Mouse (Mus musculus) intestine, embryonic 16.5 days (tissue): ENCODE data around the gene Ryk. TPM values are rescaled to one million over a fixed set of nuclear protein-coding genes. Genes with fewer than 3 reads are reported as not detected.
A peak's percentile ranks its signal among the peaks of the same experiment; 100 is the strongest.

Source experiments
- ATAC-seq: fragments of 200-750 bp; cut with Nextera tagmentation; 2 replicates; pipeline ENCODE4 v1.8.0; 2017; ENCODE audit warnings: moderate TSS enrichment, moderate library complexity
- H3K27ac ChIP-seq: fragments of 300-500 bp; sonication (generic); 2 replicates; pipeline ENCODE4 v1.5.1; 2014; ENCODE audit warnings: mild to moderate bottlenecking, low read length
- H3K27me3 ChIP-seq: fragments of 300-500 bp; sonication (generic); replicated peaks from 2 replicates; pipeline ENCODE4 v1.6.1; 2014; ENCODE audit warnings: low read length, control low read depth, mixed read lengths; ENCODE audit not compliant: control insufficient read depth, insufficient read depth
- H3K36me3 ChIP-seq: fragments of 300-500 bp; sonication (generic); 2 replicates; pipeline ENCODE4 v1.6.1; 2014; ENCODE audit warnings: low read length, control low read depth; ENCODE audit not compliant: control insufficient read depth, insufficient read depth
- H3K4me1 ChIP-seq: fragments of 300-500 bp; sonication (generic); 2 replicates; pipeline ENCODE4 v1.6.1; 2014; ENCODE audit warnings: low read length, control low read depth, mixed read lengths; ENCODE audit not compliant: control insufficient read depth, insufficient read depth
- H3K4me2 ChIP-seq: fragments of 300-500 bp; sonication (generic); 2 replicates; pipeline ENCODE4 v1.6.1; 2014; ENCODE audit warnings: low read depth, low read length, control low read depth
- H3K4me3 ChIP-seq: fragments of 300-500 bp; sonication (generic); 2 replicates; pipeline ENCODE4 v1.5.1; 2014; ENCODE audit warnings: mild to moderate bottlenecking, low read length
- H3K9ac ChIP-seq: fragments of 300-500 bp; sonication (generic); 2 replicates; pipeline ENCODE4 v1.6.1; 2014; ENCODE audit warnings: low read depth, low read length
- H3K9me3 ChIP-seq: fragments of 300-500 bp; sonication (generic); 2 replicates; pipeline ENCODE4 v1.6.1; 2016; ENCODE audit warnings: low read length, control low read depth; ENCODE audit not compliant: control insufficient read depth
- WGBS: fragments of 180-500 bp; shearing (Covaris S2); extraction: QIAGEN DNeasy Blood & Tissue Kit; methylation state at CpG from one replicate; pipeline ENCODE4 v1.1.7; 2014; 5-methylcytosine and 5-hydroxymethylcytosine counted together
- polyA plus RNA-seq: library from polyadenylated mRNA; unstranded; fragments of >200 nt; fragmentation: Nextera tagmentation; extraction: Ambion mirVana; gene quantifications from 2 replicates; pipeline ENCODE4 v1.2.1, GENCODE M21; 2015

The Ryk gene
- polyA plus RNA-seq, 1 experiment from 2014 or later: 13.5 TPM

DNA sequence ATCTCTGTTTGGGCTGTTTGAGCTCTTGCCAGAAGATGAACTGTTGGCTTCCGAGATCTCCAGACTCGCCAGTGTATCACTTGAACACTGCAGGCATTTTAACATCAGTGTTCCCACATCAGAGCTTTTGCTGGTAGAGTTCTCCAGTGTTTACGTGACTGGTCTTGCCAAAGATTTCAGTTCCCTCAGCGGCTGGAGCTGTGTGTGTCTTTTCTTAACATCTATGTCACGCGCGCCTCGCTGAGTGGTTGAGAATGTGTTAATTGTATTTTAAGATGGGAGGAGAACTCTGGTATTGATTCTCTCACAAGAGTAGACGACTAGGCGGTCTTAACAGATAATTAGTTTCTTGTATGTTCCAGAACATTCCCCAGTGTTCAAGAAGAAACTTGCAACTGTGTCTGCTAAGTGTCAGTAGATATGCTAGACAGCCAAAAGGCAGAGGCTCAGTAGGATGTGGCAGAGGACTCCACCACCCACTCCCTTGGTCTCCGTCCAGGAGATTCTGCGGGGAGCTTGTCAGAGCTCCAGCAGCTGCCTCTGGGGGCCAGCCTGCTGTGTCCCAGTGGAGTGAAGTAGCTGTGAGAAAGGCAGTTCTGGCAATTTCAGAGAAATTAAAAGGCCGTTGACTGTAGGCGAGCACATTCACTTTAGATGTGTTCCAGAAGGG, 29.3 kb downstream of the Ryk start:
- WGBS: 36% methylated on average over 14 of the region's 14 CpGs
- peaks cover 5% of the 10 kb centered on the region; the same call in 1 of the 2 replicates for H3K36me3 ChIP-seq
- H3K9me3 ChIP-seq: 0 out of 2 replicates have a peak, but pooled peaks cover 4% of the 10 kb centered on the region
- peak overlapping the region; percentile 87 for H3K27ac ChIP-seq
- no peak overlapping the region for H3K9ac ChIP-seq
- no peaks in the 10 kb centered on the region for H3K27me3 ChIP-seq
- H3K4me2 ChIP-seq: peak overlapping the region; percentile 21; the same call in 1 of the 2 replicates
- peaks cover 59% of the 10 kb centered on the region for H3K4me1 ChIP-seq
- H3K4me3 ChIP-seq: no peak overlapping the region
- ATAC-seq: peak; percentile 57

DNA sequence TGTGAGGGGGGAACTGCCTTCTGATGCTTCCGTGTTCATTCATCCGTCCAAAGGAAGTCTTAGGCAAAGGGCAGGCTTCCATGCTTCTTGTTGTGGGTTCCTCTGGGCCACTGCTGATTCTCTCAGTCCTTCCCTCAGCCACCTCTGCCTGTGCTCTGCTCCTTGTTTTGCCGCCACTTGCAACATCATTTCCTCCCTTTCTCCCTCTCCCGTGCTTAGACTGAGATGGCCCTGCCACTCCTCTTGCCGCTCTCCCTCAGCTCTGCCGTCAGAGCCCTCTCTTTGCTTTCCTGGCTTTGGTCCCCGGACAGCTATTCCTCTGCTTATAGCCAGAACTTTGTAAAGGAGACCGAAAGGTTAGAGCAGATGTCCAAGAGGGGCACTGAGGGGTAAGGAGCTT, 30.2 kb downstream of the Ryk start:
- H3K4me1 ChIP-seq: peaks cover 59% of the 10 kb centered on the region
- H3K4me2 ChIP-seq: no peak overlapping the region
- no peak for ATAC-seq
- peak overlapping the region; percentile 45 for H3K9ac ChIP-seq
- peaks cover 5% of the 10 kb centered on the region; the same call in 1 of the 2 replicates for H3K36me3 ChIP-seq
- H3K4me3 ChIP-seq: no peak overlapping the region
- peak overlapping the region; percentile 87 for H3K27ac ChIP-seq
- H3K27me3 ChIP-seq: no peaks in the 10 kb centered on the region
- no peaks in the 10 kb centered on the region for H3K9me3 ChIP-seq
- WGBS: 57% methylated on average over 8 of the region's 8 CpGs

DNA sequence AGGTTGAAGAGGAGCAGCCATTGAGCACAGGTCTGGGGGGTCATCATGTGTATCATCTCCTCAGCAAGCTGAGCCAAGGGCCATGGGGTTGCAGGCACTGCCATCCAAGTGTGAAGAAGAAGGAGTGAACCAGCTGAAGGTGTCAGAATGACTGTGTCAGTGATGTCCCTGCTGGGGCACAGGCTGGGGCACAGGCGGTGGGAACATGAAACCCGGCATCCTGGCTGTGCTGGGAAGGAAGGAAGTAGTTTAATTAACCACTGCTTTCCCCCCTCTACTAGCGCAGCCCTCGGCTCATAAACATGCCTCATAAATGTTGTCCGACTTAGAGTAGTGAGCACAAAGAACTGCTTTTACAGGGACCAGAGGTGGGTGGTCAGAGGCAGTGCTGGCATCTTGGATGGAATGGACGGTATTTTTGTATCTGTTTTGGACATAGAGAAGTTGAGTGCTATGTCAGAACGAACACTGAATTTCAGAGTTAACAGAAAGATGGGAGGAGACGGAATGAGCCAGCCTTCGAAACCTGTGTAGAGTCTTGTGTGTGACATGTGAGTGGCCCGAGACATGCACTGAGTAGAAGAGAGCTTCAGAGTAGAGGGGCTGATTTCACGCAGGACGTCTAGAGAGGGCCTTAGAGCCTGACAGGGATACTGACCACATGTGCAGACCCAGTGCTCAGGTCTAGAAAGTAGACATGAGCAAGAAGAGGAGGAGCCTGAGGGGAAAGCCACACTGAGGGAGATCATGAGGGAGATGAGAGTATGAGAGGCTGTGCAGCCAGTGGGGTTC, 31.4 kb downstream of the Ryk start:
- WGBS: 64% methylated on average over 12 of the region's 12 CpGs
- Histone ChIP-seq H3K27ac (peak overlapping the region; percentile 5; the same call in 1 of the 2 replicates), H3K9me3 (no peaks in the 10 kb centered on the region), H3K27me3 (no peaks in the 10 kb centered on the region), H3K4me2 (no peak overlapping the region), H3K9ac (0 out of 2 replicates have a peak overlapping the region, but pooled peaks have one; percentile 45), H3K36me3 (peaks cover 5% of the 10 kb centered on the region; the same call in 1 of the 2 replicates), H3K4me1 (peaks cover 55% of the 10 kb centered on the region), H3K4me3 (no peak overlapping the region)
- no peak for ATAC-seq

DNA sequence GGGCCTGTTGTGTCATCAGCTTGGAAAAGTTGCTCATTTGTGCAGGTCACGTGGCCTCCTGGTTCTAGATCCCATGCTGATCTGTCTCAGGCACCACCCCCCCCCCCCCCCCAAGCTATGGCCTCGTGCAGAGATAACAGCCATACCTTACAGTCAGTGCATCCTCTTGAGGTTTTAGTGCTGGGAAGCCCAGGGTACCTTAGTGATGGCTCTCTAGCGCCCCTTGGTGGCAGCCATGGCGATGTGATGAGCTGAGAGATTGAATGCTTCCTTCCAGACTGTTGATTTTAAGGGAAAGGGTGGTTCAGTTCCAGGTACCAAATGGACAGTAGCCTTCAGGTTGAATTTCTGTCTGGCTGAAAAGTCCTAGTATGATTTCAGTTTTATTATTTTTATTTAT, 32.2 kb downstream of the Ryk start:
- 19% methylated on average over 4 of the region's 4 CpGs for WGBS
- Histone ChIP-seq H3K27me3 (no peaks in the 10 kb centered on the region), H3K9me3 (no peaks in the 10 kb centered on the region), H3K9ac (no peak overlapping the region), H3K4me2 (no peak overlapping the region), H3K27ac (peak overlapping the region; percentile 26; the same call in 1 of the 2 replicates), H3K36me3 (peaks cover 5% of the 10 kb centered on the region; the same call in 1 of the 2 replicates), H3K4me3 (no peak overlapping the region), H3K4me1 (peaks cover 47% of the 10 kb centered on the region)
- peak; percentile 54 for ATAC-seq

DNA sequence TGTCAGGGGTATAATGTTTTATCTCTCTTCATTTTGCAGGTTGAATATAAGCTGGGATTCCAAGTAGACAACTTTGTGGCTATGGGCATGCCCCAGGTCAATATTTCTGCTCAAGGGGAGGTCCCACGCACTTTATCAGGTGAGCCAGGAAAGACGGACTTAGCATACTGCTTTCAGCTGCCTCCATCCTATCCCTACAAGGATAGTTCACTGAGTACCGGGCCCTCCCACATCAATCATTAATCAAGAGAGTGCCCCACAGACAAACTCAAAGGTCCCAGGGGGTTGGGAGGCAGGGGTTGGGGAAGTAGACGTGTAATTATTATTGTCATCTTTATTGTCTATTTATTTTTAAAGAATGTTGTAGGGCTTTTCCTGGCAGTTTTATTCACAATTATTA, 32.8 kb downstream of the Ryk start:
- Histone ChIP-seq H3K36me3 (peaks cover 7% of the 10 kb centered on the region; the same call in 1 of the 2 replicates), H3K27ac (no peak overlapping the region; the same call in 1 of the 2 replicates), H3K4me3 (no peak overlapping the region), H3K4me1 (peaks cover 41% of the 10 kb centered on the region), H3K27me3 (no peaks in the 10 kb centered on the region), H3K9ac (no peak overlapping the region), H3K9me3 (no peaks in the 10 kb centered on the region), H3K4me2 (no peak overlapping the region)
- ATAC-seq: peak; percentile 39
- 48% methylated on average over 4 of the region's 4 CpGs for WGBS

DNA sequence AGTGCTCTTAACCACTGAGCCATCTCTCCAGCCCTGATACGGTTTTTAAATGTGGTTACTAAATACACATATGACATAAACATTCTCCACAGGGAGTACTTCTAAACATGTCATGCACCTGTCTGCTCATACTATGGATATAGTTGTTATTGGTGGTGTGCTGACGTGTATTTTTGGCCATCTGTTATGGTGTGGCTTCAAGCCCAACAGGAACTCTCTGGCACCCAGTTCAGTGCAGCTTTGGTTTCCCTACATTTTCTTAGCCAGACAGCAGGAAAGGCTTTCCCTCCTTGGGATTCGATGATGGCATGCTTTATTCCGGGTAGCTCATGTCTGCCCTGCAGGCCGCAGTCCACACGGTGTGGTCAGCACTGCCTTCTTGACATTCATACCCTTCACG, 33.7 kb downstream of the Ryk start:
- ATAC-seq: no peak
- Histone ChIP-seq H3K4me1 (peaks cover 32% of the 10 kb centered on the region), H3K9ac (no peak overlapping the region), H3K36me3 (peaks cover 7% of the 10 kb centered on the region; the same call in 1 of the 2 replicates), H3K4me3 (no peak overlapping the region), H3K9me3 (no peaks in the 10 kb centered on the region), H3K27ac (no peak overlapping the region), H3K4me2 (no peak overlapping the region), H3K27me3 (no peaks in the 10 kb centered on the region)
- WGBS: 89% methylated on average over 7 of the region's 7 CpGs

- peak overlapping the region; percentile 57; the same call in 1 of the 2 replicates for H3K27ac ChIP-seq
- no peaks in the 10 kb centered on the region for H3K9me3 ChIP-seq
- H3K27me3 ChIP-seq: no peaks in the 10 kb centered on the region
- 60% methylated on average over 7 of the region's 7 CpGs for WGBS
- H3K4me1 ChIP-seq: 0 out of 2 replicates have a peak, but pooled peaks cover 4% of the 10 kb centered on the region
- H3K4me3 ChIP-seq: no peak overlapping the region
- H3K36me3 ChIP-seq: peaks cover 7% of the 10 kb centered on the region; the same call in 1 of the 2 replicates
- peak; percentile 76 for ATAC-seq
- H3K4me2 ChIP-seq: no peak overlapping the region
- H3K9ac ChIP-seq: no peak overlapping the region
Observed at GRCm38 (mm10) chr9:102876054-102876690, 41.5 kb downstream of the Ryk start.

- no peak overlapping the region for H3K4me3 ChIP-seq
- H3K9ac ChIP-seq: no peak overlapping the region
- H3K36me3 ChIP-seq: peaks cover 7% of the 10 kb centered on the region; the same call in 1 of the 2 replicates
- no peak overlapping the region for H3K4me2 ChIP-seq
- 87% methylated on average over 9 of the region's 9 CpGs for WGBS
- H3K9me3 ChIP-seq: no peaks in the 10 kb centered on the region
- ATAC-seq: no peak
- no peaks in the 10 kb centered on the region for H3K27me3 ChIP-seq
- H3K4me1 ChIP-seq: 0 out of 2 replicates have a peak, but pooled peaks cover 4% of the 10 kb centered on the region
- no peak overlapping the region for H3K27ac ChIP-seq
Observed at GRCm38 (mm10) chr9:102877916-102878315, 43.2 kb downstream of the Ryk start.

DNA sequence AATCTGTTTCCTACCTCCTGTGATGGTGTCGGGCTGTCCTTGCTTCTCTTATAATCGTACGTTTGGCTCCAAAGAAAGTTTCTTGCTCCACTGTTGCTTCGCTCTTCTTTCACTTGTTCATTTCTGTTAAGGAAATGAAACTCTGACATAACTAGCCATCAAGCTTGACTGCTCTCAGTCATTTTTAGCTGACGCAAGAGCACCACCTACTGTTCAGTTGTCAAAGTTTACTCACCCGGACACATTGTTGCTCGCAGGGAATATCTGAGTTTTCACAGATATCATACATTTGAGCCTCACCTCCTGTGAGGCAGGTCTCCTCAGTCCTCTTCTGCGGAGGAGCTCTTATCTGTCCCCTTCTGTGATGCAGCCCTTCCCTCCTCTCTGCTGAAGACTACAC, 44.8 kb downstream of the Ryk start:
- peaks cover 4% of the 10 kb centered on the region for H3K36me3 ChIP-seq
- H3K4me1 ChIP-seq: 0 out of 2 replicates have a peak, but pooled peaks cover 4% of the 10 kb centered on the region
- H3K9ac ChIP-seq: no peak overlapping the region
- no peak overlapping the region for H3K4me2 ChIP-seq
- ATAC-seq: 0 out of 2 replicates have a peak, but pooled peaks have one; percentile 27
- H3K27me3 ChIP-seq: no peaks in the 10 kb centered on the region
- no peak overlapping the region for H3K27ac ChIP-seq
- no peaks in the 10 kb centered on the region for H3K9me3 ChIP-seq
- H3K4me3 ChIP-seq: no peak overlapping the region
- WGBS: 61% methylated on average over 8 of the region's 8 CpGs
